Mouse (Mus musculus) ovary, postnatal 10 days (tissue): ENCODE results near the gene Birc6.

Experiments
- DNase-seq: peaks from one replicate; pipeline ENCODE4 v3.0.0; 2022; ENCODE audit warnings: low spot score

Gene Birc6

DNA sequence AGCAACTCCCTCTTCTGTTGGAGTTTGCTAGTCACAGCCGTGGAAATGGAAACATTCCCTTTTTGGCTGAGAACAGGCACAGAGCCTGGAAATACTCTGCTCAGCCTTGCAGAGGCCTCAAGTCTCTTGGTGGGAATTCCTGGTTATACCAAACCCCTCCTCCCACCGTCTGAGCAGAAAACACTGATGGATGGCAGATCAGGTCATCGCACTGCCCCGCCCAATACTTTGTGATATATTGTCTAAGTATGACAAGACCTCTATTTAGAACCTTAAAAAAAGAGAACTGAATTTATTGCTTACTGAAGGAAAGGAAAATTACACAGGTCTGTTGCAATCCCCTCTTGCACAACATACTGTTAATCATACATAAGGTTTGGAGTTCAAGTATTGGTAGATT, 182.6 kb downstream of the Birc6 start:
- DNase-seq, result no peak

DNA sequence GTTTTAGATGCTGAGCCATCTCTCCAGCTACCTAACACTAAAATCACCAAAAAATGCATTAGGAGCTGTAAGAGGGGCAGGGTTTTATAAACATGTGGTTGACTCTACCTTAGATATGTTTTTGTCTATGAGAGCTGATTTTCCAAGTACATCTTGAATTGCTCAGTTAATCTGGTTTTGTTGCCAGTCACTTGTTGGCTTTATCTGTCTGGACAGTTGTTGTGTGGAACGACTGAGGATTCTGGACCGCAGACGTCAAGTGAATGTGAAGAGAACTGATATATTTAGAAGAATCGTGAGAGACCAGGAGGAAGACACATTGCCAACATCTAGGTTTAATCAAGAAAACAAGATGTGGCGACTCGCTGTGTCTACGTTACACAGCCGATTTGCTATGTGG, 183.5 kb downstream of the Birc6 start:
- DNase-seq, result no peak

DNA sequence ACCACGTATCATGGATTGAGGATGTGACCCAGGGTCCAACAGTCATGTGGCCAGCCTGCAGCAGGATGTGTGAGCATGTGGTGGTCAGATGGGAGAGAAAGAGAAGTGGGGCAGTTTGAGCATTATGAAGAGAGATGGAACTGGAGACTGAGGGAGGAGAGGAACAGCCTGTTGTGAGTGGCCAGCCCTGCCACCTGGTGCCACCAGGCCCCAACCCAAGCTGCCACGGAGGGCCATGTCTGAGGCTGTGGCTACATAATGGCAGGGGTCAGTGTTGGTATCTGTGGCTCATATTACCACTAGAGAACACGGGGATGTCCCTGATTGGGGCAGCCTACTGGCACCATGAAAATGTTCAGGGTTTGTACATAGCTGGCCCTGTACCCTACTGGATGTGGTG, 187.0 kb downstream of the Birc6 start:
- no peak for DNase-seq

DNA sequence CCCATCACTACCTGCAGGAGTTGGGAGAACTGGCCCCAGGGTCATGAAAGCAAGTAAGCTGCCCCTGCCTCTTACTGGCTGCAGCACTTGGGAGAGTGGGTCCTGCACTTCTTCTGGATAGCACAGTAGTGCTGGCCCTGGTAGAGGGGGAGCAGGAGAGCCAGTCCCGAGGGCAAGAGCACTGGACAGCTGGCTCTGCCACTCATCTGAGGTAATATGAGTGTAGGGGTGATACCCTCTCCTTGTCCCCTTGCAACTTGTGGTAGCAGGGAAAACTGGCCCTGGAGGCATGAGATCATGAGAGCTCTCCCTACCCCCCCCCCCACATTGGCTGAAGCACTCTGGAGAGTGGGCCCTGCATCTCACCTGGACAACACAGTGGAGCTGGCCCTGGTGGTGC, 187.6 kb downstream of the Birc6 start:
- no peak for DNase-seq

DNA sequence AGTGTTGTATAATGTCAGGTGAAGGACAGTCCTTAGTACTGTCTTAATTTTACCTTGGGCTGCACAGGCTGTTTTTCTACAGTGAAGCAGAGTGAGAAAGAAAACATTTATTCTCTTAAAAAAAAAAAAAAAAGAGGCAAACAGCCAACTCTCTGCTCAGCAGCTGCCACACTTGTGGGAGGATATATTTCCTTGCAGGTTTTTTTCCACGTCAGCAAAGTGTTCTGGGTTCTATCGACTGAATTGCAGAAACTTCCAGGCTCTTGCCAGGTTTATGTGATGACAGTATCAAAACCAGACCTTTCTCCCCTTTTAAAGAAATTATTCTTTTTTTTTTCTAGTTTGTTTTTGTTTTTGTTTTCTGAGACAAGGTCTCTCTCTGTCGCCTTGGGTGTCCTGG, 188.5 kb downstream of the Birc6 start:
- DNase-seq, result no peak

DNA sequence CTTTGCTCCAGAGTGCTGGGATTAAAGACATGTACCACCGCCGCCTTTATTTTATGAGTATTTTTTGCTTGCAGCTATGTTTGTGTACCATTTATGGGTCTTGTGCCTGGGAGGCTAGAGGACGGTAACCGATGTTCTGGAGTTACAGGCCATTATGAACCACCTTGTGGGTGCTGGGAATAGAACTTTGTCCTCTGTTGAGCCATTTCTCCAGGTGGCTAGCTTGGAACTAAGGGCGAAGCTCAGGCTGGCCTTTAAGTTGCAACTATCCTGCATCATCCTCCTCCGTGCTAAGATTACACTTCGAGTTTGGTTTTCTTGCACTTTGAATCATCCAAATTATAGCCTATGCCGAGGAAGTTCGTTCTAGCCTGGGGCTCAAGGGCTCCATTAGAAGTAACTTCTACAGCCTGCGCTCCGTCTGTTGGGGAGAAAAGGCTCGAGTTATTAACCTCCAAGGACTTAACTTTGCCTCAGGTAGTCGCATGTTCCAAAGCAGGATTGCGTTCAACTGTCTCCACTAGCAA, 189.1 kb downstream of the Birc6 start:
- no peak for DNase-seq

DNA sequence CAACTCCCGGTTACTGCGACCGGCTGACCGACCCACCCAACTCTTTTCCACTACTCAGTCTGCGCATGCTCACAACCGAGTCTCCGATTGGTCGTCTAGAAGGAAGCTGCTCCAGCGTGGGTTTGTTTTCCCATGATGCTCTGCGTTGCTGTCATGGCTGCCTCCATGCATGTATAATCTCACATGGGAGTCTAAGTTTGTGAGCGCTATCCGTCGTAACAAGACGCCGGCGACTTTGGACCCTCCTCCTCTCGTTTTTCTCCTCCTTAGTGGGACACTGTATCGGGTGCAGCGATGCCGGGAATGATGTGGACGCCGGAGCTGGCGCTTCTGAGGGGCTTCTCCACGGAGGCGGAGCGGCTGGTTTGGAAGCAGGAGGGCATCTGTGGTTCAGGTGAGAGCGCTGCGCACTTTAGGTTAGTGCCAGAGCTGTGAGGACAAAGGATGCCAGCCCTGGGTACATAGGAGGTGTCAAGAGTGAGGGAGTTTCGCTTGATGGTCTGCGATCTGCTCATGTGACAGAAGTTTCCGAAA, 189.6 kb downstream of the Birc6 start, which contains the start of gene Ttc27:
Gene Ttc27 (plus strand): TSS at position 115 of the 534 bp plus-strand sequence.
- DNase-seq, result peak; percentile 89

DNA sequence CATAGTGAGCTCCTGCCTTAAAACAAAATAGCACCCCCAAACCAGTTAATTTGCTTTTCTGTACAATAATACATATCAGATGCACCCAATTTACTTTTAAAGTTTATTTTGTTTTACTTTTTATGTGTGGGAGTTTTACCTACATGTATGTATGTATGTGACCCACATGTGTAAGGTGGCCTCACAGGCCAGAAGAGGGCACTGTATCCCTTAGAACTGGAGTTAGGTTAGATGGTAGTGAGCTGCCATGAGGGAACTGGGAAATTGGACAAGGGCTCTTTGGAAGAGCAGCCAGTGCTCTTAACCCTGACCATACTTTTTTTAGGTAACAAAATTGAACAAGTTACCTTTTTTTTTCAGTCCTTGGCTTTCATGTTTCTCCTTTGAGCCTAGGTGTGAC, 204.8 kb downstream of the Birc6 start:
- DNase-seq, result no peak

DNA sequence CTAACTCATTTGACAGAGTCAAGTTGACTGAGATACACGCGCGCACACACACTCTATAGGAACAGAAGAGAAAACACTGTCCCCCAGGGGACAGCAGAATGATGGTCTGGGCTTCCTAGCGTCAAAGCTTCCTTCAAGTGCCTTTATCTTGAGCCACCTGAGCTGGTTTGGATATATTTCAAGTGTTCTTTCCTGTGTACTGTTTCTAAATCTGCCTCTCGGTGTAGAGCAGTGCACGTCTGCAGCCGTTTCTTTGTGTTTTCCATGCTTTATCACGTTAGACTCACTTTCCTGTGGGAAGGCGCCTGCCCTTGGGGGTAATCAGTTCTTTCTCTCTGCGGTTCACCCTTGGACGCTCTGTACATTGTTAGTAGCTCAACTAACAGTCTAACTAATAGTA, 207.3 kb downstream of the Birc6 start:
- DNase-seq, result no peak

DNA sequence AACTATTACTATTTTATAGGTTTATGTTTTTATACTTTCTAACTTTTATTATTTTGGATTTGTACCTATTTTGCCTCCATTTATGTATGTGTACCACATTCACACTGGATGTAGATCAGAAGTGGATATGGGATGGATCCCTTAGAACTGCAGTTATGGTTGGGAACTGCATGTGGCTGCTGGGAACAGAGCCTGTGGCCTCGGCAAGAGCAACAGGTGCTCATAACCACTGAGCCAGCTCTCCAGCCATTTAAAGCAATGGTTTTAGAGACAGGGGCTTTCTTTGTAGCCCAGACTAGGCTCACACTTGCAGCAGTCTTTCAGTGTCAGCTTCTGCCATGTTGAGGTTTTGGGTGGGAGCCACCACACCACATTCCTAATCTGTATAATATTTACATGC, 221.6 kb downstream of the Birc6 start:
- no peak for DNase-seq

DNA sequence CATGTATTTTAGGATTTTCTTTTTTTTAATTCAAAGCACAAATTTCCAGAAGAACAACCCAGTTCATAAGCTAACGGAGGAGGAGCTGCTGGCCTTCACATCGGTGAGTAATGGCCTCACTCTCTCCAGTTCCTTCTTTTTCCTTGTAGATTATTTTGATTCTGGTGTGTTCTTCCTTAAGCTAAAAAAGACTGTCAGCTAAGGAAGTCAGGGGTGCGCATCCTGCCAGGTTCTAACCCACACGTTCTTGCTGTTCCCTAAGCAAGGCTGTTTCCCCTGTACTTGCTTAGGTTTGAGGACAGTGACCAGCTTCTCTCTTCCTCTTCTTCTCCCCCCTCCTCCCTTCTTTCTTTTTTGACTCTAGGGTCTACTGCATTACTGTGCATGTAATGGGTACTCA, 222.9 kb downstream of the Birc6 start:
- DNase-seq, result no peak
